Mouse (Mus musculus) kidney, adult 2 months (tissue): ENCODE measurements around the gene Pogk. TPM values are rescaled to one million over a fixed set of nuclear protein-coding genes. Genes with fewer than 3 reads are reported as not detected.

Source experiments
- DNase-seq: peaks from one replicate; pipeline ENCODE4 v3.0.0; 2021
- H3K27ac ChIP-seq: fragments of 200-500 bp; 2 replicates; pipeline ENCODE4 v1.5.1; 2012; ENCODE audit warnings: low read depth, low read length, control low read depth, inconsistent platforms; ENCODE audit not compliant: insufficient read depth
- H3K27me3 ChIP-seq: fragments of 200-500 bp; replicated peaks from 2 replicates; pipeline ENCODE4 v1.6.1; 2012; ENCODE audit warnings: mild to moderate bottlenecking, moderate library complexity, low read length, inconsistent platforms; ENCODE audit not compliant: control insufficient read depth, insufficient read depth
- H3K36me3 ChIP-seq: fragments of 200-500 bp; 2 replicates; pipeline ENCODE4 v1.6.1; 2012; ENCODE audit warnings: mild to moderate bottlenecking, moderate library complexity, low read length, inconsistent platforms; ENCODE audit not compliant: control insufficient read depth, insufficient read depth
- H3K4me1 ChIP-seq: fragments of 200-500 bp; 2 replicates; pipeline ENCODE4 v1.6.1; 2011; ENCODE audit warnings: low read length; ENCODE audit not compliant: control insufficient read depth, insufficient read depth
- H3K4me3 ChIP-seq: fragments of 200-500 bp; 2 replicates; pipeline ENCODE4 v1.5.1; 2011; ENCODE audit warnings: mild to moderate bottlenecking, low read depth, low read length, control low read depth; ENCODE audit not compliant: insufficient read depth
- CTCF ChIP-seq: fragments of 200-500 bp; conservative IDR thresholded peaks from 2 replicates; pipeline ENCODE4 v1.5.1; 2011; ENCODE audit warnings: low read depth, mild to moderate bottlenecking, control low read depth, low read length, moderate library complexity, mixed read lengths; ENCODE audit not compliant: insufficient read depth, insufficient read length
- POLR2A ChIP-seq: fragments of 200-500 bp; IDR thresholded peaks from one replicate; pipeline ENCODE4 v1.6.1; 2011; ENCODE audit warnings: low read depth, low read length, control low read depth
- WGBS: fragments of 180-500 bp; shearing (Covaris S2); methylation state at CpG from one replicate; pipeline ENCODE4 v1.1.7; 2018; 5-methylcytosine and 5-hydroxymethylcytosine counted together
- polyA plus RNA-seq: library from polyadenylated mRNA; depleted of rRNA; stranded (reverse); fragments of >200 nt; gene quantifications from 2 replicates; pipeline ENCODE4 v1.2.3, GENCODE M21; 2012

The Pogk gene
- polyA plus RNA-seq, 1 experiment, result 7.4 TPM

DNA sequence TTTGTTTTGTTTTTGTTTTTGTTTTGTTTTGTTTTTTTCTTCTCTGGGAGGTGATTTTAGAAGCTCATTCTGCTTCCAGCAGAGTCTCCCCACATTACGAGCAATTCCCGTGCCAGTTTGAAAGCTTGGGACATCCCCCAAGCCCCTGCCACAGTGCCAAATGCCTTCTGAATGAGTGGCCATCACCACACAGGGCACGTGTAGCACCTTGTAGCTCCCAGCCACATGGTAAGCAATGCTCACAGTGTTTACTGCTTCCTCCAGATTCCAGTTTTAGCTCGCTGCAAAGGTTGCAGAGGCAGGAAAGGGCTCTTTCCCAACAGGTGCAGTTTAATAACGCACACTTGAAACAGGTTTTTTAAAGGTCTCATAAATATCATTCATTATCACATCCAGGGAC, 48.8 kb downstream of the Pogk start:
- TF ChIP-seq CTCF (no peak), POLR2A (no peak)
- Histone ChIP-seq H3K27me3 (no peaks in the 10 kb centered on the region; the same call in 1 of the 2 replicates), H3K36me3 (no peaks in the 10 kb centered on the region), H3K27ac (no peak overlapping the region), H3K4me3 (no peak overlapping the region), H3K4me1 (no peaks in the 10 kb centered on the region)
- DNase-seq, result no peak
- 62% methylated on average over 5 of the region's 5 CpGs for WGBS

GRCm38 (mm10) chr1:166360157-166360855, 49.4 kb downstream of the Pogk start:
- Histone ChIP-seq H3K36me3 (no peaks in the 10 kb centered on the region), H3K4me1 (no peaks in the 10 kb centered on the region), H3K4me3 (no peak overlapping the region), H3K27ac (no peak overlapping the region), H3K27me3 (no peaks in the 10 kb centered on the region)
- no peak for TF ChIP-seq POLR2A
- TF ChIP-seq CTCF, result peak; percentile 95
- peak; percentile 91 for DNase-seq
- WGBS, result 14% methylated on average over 14 of the region's 14 CpGs

- Histone ChIP-seq H3K27me3 (no peaks in the 10 kb centered on the region), H3K4me3 (no peak overlapping the region), H3K27ac (no peak overlapping the region), H3K4me1 (no peaks in the 10 kb centered on the region), H3K36me3 (no peaks in the 10 kb centered on the region)
- DNase-seq, result no peak
- TF ChIP-seq POLR2A, result no peak
- no peak for TF ChIP-seq CTCF
- WGBS, result 74% methylated on average over 11 of the region's 11 CpGs
Measured at GRCm38 (mm10) chr1:166349751-166350150, 59.9 kb downstream of the Pogk start.

DNA sequence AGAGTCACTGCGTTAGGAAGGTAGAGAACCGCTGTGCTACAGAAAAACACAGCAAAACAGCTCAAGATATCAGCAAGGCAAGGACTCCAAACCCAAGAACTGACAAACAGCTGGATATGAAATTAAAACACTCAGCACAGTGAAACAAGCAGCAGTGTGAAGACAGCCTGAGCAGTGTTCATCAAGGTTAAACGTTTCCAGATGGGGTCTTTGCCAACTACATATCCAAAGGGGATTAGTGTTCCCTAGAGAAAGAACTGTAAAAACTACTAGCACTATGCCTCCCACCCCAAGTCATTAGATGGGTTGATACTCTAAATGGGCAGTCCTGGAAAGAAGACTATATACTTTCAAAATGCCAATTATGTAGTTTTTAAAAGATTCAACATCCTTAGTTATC, 60.3 kb downstream of the Pogk start:
- no peak for DNase-seq
- Histone ChIP-seq H3K4me1 (no peaks in the 10 kb centered on the region), H3K27ac (no peak overlapping the region), H3K36me3 (no peaks in the 10 kb centered on the region), H3K27me3 (no peaks in the 10 kb centered on the region), H3K4me3 (no peak overlapping the region)
- TF ChIP-seq CTCF (no peak), POLR2A (no peak)
- 78% methylated on average over 3 of the region's 3 CpGs for WGBS

DNA sequence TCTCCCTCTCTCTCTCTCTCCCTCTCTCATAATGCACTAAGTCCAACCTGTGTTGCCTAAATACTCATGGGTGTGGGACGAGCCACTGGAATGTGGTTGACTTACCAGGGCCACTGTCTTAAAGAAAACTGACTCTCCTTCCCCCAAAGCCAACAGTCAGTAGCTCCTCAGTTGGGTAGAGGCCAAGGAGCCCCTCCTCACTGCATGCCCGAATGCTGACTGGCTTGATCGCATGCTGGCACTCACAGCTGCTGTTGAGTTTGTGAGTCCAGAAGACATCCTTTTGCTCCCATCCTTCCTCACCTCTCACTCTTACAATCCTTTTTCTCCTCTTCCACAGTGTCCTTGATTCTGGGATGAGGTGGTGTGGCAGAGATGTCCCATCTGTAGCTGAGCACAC, 62.8 kb downstream of the Pogk start:
- no peak for DNase-seq
- H3K36me3 ChIP-seq, result no peaks in the 10 kb centered on the region
- TF ChIP-seq CTCF (no peak), POLR2A (no peak)
- no peaks in the 10 kb centered on the region for H3K4me1 ChIP-seq
- no peak overlapping the region for H3K27ac ChIP-seq
- no peaks in the 10 kb centered on the region for H3K27me3 ChIP-seq
- no peak overlapping the region for H3K4me3 ChIP-seq
- WGBS, result 68% methylated on average over 3 of the region's 3 CpGs

- 86% methylated on average over 6 of the region's 6 CpGs for WGBS
- no peak for DNase-seq
- Histone ChIP-seq H3K4me3 (no peak overlapping the region), H3K36me3 (no peaks in the 10 kb centered on the region), H3K27me3 (no peaks in the 10 kb centered on the region), H3K4me1 (no peaks in the 10 kb centered on the region), H3K27ac (no peak overlapping the region)
- TF ChIP-seq POLR2A, result no peak
- no peak for TF ChIP-seq CTCF
Measured at GRCm38 (mm10) chr1:166345602-166346001, 64.1 kb downstream of the Pogk start.

- Histone ChIP-seq H3K27me3 (no peaks in the 10 kb centered on the region), H3K4me3 (no peak overlapping the region), H3K4me1 (no peaks in the 10 kb centered on the region), H3K36me3 (no peaks in the 10 kb centered on the region), H3K27ac (no peak overlapping the region)
- 79% methylated on average over 8 of the region's 8 CpGs for whole genome bisulfite sequencing
- DNase-seq, result no peak
- TF ChIP-seq POLR2A (no peak), CTCF (no peak)
Measured at GRCm38 (mm10) chr1:166344300-166345077, 65.2 kb downstream of the Pogk start.

DNA sequence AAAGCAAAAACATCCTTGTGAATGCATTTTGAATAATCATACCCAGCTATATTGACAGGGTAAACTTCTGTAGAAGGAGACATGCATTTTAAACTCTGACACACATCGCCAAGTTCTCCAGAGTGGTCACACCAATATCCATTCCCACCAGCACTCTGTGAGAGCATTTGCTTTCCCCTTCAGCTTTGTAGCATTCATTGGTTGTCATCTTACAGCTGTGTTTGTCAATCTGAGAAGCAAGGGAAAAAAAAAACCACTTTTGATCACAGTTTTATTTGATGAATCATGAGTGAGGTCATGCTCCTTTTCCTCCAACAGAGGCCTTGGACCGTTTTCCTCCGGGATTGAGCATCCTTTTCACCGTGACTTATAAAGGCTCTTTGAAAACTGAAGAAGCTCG, 66.1 kb downstream of the Pogk start:
- H3K4me3 ChIP-seq, result no peak overlapping the region
- TF ChIP-seq POLR2A, result no peak
- TF ChIP-seq CTCF, result no peak
- no peaks in the 10 kb centered on the region for H3K27me3 ChIP-seq
- no peak for DNase-seq
- H3K27ac ChIP-seq, result no peak overlapping the region
- WGBS, result 56% methylated on average over 5 of the region's 5 CpGs
- H3K36me3 ChIP-seq, result no peaks in the 10 kb centered on the region
- no peaks in the 10 kb centered on the region for H3K4me1 ChIP-seq
